ENCODE assay signal across 7 mouse cellular contexts in the genomic region with DNA sequence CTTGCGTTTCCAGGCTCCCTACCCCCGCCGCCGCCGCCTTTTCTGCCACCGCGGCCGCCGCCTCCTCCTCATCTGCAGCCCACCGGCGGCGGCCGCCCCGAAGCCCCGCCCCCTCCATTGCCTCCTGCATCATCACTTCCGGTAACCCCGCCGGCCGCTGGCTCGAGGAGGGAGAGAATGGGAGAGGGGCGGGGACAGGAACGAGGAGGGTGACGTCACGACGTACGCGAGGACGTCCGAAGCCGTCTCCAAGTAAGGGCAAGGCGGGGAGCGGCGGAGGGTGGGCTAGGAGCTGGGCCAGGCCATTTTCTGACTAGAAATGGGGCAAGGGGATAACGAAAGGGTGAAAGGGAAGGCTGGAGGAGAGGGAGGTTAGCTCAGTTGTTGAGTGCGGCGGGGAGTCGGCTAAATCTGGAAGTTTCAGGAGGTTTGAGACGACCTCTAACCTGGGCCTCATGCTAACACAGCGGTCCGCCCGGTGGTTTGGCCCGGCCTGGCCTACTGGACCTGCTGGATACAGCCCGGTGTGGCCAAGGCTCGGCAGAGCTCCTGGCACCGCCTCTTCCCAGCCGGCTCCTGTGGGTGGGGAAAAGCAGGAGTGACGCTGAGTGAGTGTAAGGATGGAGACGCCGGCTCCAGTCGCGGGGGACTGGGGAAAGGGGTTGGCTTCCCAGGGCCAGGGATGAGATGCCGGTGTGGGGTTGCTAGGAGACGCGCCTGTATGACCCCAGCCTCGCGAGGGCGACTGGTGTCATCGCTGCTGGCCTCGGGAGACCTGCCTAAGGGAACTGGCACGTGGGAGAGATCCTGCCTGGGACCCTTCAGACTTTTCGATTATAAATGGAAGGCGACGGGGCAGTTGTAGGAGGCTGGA. TPM values are rescaled to one million over a fixed set of nuclear protein-coding genes. Genes with fewer than 3 reads are reported as not detected.
DNase-seq lines count a peak whose midpoint lies in the region; ATAC-seq lines count a peak whose summit lies in the region.

TSS of gene Lyrm1 (plus strand) at position 223 of the 874 bp plus-strand sequence.
TSS of gene Dcun1d3 (minus strand) at position 660 of the 874 bp plus-strand sequence.

- DNase-seq in adrenal gland, postnatal 10 days, result peak; percentile 99
- DNase-seq in embryonic facial prominence, embryonic 10.5 days (ENCODE audit: low spot score), result peak; percentile 99
- peak; percentile 100 for DNase-seq in heart, adult 11 months
- DNase-seq in kidney, adult 18-20 months, result peak; percentile 97
- DNase-seq in limb, embryonic 11.5 days (ENCODE audit: low spot score), result peak; percentile 99
- peak; percentile 100 for DNase-seq in midbrain, embryonic 14.5 days
- peak; percentile 94 for DNase-seq in spleen, adult 18-20 months

- H3K9me3 ChIP-seq in embryonic facial prominence, embryonic 10.5 days, result no peaks in the 10 kb centered on the region
- H3K9me3 ChIP-seq in limb, embryonic 11.5 days (ENCODE audit: control insufficient read depth, low read length), result no peaks in the 10 kb centered on the region
- no peaks in the 10 kb centered on the region for H3K9me3 ChIP-seq in midbrain, embryonic 14.5 days (ENCODE audit: control insufficient read depth, low read length)

- peak within 1 kb of the TSS; percentile 78 for H3K9ac ChIP-seq in limb, embryonic 11.5 days (ENCODE audit: low read length)
- H3K9ac ChIP-seq in midbrain, embryonic 14.5 days (replicated peaks; ENCODE audit: low read length), result peak within 1 kb of the TSS; percentile 77

- H3K36me3 ChIP-seq in embryonic facial prominence, embryonic 10.5 days (replicated peaks), result no peaks in the 10 kb centered on the region
- no peaks in the 10 kb centered on the region for H3K36me3 ChIP-seq in limb, embryonic 11.5 days (ENCODE audit: control insufficient read depth, insufficient read depth, low read length)
- no peaks in the 10 kb centered on the region for H3K36me3 ChIP-seq in midbrain, embryonic 14.5 days (ENCODE audit: control insufficient read depth, insufficient read depth, low read length)

- H3K27me3 ChIP-seq in embryonic facial prominence, embryonic 10.5 days (replicated peaks; ENCODE audit: low read depth, poor library complexity, severe bottlenecking), result no peaks in the 10 kb centered on the region
- no peaks in the 10 kb centered on the region for H3K27me3 ChIP-seq in limb, embryonic 11.5 days (ENCODE audit: control insufficient read depth, insufficient read depth, low read length)
- no peaks in the 10 kb centered on the region for H3K27me3 ChIP-seq in midbrain, embryonic 14.5 days (ENCODE audit: control insufficient read depth, insufficient read depth, low read length)

- peak within 1 kb of the TSS; percentile 96 for H3K27ac ChIP-seq in embryonic facial prominence, embryonic 10.5 days (replicated peaks)
- H3K27ac ChIP-seq in limb, embryonic 11.5 days (replicated peaks; ENCODE audit: low read depth, low read length), result peak within 1 kb of the TSS; percentile 91
- H3K27ac ChIP-seq in midbrain, embryonic 14.5 days (replicated peaks; ENCODE audit: low read depth, low read length), result peak within 1 kb of the TSS; percentile 96

- WGBS in embryonic facial prominence, embryonic 10.5 days, result under 1% methylated on average over 63 of the region's 63 CpGs
- whole genome bisulfite sequencing in limb, embryonic 11.5 days, result 0% methylated on average over 63 of the region's 63 CpGs
- WGBS in midbrain, embryonic 14.5 days, result under 1% methylated on average over 63 of the region's 63 CpGs

- H3K4me2 ChIP-seq in limb, embryonic 11.5 days (ENCODE audit: low read depth, severe bottlenecking), result peak within 1 kb of the TSS; percentile 75
- H3K4me2 ChIP-seq in midbrain, embryonic 14.5 days (ENCODE audit: low read length), result peak within 1 kb of the TSS; percentile 72

- ATAC-seq in limb, embryonic 11.5 days (ENCODE audit: insufficient number of reproducible peaks, low FRiP score, low TSS enrichment, low read depth), result peak; percentile 98
- peak; percentile 98 for ATAC-seq in midbrain, embryonic 14.5 days (ENCODE audit: low FRiP score, low TSS enrichment)

- peak within 1 kb of the TSS; percentile 66 for H3K4me3 ChIP-seq in embryonic facial prominence, embryonic 10.5 days
- peak within 1 kb of the TSS; percentile 68 for H3K4me3 ChIP-seq in limb, embryonic 11.5 days (ENCODE audit: low read depth, low read length)
- H3K4me3 ChIP-seq in midbrain, embryonic 14.5 days (replicated peaks; ENCODE audit: low read depth, low read length), result peak within 1 kb of the TSS; percentile 75

- H3K4me1 ChIP-seq in embryonic facial prominence, embryonic 10.5 days, result peaks cover 25% of the 10 kb centered on the region
- no peaks in the 10 kb centered on the region for H3K4me1 ChIP-seq in limb, embryonic 11.5 days (ENCODE audit: control insufficient read depth, insufficient read depth, low read length)
- H3K4me1 ChIP-seq in midbrain, embryonic 14.5 days (ENCODE audit: control insufficient read depth, insufficient read depth, low read length), result peaks cover 28% of the 10 kb centered on the region

RNA-seq across cellular contexts. Expression of gene Lyrm1, which starts in this region (rescaled TPM):
- 1 to 10 TPM; 7.2 to 7.5 TPM for total RNA-seq in adrenal gland, postnatal 10 days (2021)
- 8.0 and 8.6 TPM in 2 replicates for polyA plus RNA-seq in embryonic facial prominence, embryonic 10.5 days (2016; fragmentation: Nextera tagmentation; extraction: Ambion mirVana)
- 7.1 and 8.5 TPM in 2 replicates for polyA plus RNA-seq in limb, embryonic 11.5 days (2014; fragmentation: Nextera tagmentation; extraction: Ambion mirVana)
- 22.8 and 23.7 TPM in 2 replicates for polyA plus RNA-seq in midbrain, embryonic 14.5 days (2014; fragmentation: Nextera tagmentation; extraction: Ambion mirVana)

RNA-seq across cellular contexts. Expression of gene Dcun1d3, which starts in this region (rescaled TPM):
- 10 to 100 TPM; 26.7 to 48.0 TPM for total RNA-seq in adrenal gland, postnatal 10 days (2021)
- polyA plus RNA-seq in embryonic facial prominence, embryonic 10.5 days (2016; fragmentation: Nextera tagmentation; extraction: Ambion mirVana), result 12.3 and 14.1 TPM in 2 replicates
- 8.0 and 9.6 TPM in 2 replicates for polyA plus RNA-seq in limb, embryonic 11.5 days (2014; fragmentation: Nextera tagmentation; extraction: Ambion mirVana)
- polyA plus RNA-seq in midbrain, embryonic 14.5 days (2014; fragmentation: Nextera tagmentation; extraction: Ambion mirVana), result 12.2 and 15.1 TPM in 2 replicates

Comparison
In these comparisons a context has a peak if more than half of its experiments do, and no peak if none do; other contexts are left out.
1. Peak in every context shown above with its lines: DNase-seq, ATAC-seq, H3K4me3 ChIP-seq and H3K27ac ChIP-seq.